Mouse (Mus musculus): ENCODE measurements around the gene Tdp2. TPM values are rescaled to one million over a fixed set of nuclear protein-coding genes. Genes with fewer than 3 reads are reported as not detected.

The Tdp2 gene
- total RNA-seq, 1 experiment from 2014 or later = 80.8 TPM

DNA sequence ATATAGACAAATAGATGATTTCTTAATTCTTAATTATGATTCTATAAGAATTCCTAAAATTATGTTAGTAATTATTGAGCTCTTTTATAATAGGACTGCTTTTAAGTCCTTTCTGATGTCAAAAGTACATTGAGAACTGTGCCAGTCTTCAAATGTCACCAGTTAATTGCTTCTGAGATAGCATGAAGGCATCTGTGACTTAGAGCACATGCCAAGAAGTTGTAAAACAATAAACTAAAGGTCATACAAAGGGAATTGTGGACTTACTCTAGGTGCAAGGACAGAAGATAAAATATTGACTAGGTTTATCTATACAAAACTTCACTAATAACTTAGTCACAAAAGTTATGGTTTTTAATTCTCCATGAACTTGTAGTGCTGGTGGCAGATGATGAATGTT lies 27.6 kb downstream of the Tdp2 start:
- no peak for ATAC-seq (replicated peaks in 1 of 2; ENCODE audit: insufficient read depth in 1 of 2, low FRiP score in 2 of 2, low TSS enrichment in 1 of 2, low read depth in 1 of 2, poor library complexity in 2 of 2, severe bottlenecking in 2 of 2)

DNA sequence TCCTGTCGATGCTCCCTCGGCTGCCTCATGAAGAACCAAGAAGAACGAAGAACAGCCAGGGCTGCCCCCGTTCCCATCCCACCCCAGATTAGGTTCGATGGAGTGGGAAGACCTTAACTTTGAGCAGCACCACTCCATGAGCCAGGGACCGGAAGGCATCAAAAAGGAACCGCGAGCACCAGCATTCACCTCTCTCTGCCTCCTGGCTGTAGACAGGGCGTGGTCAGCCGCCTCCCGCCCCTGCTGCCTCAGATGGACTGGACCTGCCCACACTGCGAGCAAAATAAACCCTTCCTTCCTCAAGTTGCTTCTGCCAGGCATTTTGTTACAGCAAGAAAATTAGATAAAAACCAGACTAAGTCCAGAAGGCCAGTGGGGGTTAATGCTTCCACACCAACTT lies 29.6 kb downstream of the Tdp2 start:
- no peak for ATAC-seq (replicated peaks in 1 of 2; ENCODE audit: insufficient read depth in 1 of 2, low FRiP score in 2 of 2, low TSS enrichment in 1 of 2, low read depth in 1 of 2, poor library complexity in 2 of 2, severe bottlenecking in 2 of 2)

DNA sequence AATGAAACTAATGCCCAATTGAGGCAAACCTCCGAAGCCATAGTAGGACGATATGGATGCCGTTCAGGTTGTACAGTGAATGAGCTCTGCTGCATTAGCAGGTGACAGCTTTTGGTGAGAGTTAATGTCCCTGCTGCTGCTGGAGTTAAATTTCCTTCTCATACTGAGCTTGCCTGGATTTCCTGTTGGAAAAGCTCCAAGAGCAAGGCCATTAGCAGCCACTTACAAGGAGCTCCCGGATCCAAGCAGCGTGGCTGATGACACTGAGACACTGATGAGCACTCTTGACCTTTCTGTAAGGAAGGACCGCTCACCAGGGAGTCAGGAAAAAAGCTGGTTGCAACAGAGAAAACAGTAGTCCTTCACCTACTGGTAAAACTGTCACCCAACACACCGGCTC lies 30.5 kb downstream of the Tdp2 start:
- ATAC-seq (replicated peaks in 1 of 2; ENCODE audit: insufficient read depth in 1 of 2, low FRiP score in 2 of 2, low TSS enrichment in 1 of 2, low read depth in 1 of 2, poor library complexity in 2 of 2, severe bottlenecking in 2 of 2) = no peak

DNA sequence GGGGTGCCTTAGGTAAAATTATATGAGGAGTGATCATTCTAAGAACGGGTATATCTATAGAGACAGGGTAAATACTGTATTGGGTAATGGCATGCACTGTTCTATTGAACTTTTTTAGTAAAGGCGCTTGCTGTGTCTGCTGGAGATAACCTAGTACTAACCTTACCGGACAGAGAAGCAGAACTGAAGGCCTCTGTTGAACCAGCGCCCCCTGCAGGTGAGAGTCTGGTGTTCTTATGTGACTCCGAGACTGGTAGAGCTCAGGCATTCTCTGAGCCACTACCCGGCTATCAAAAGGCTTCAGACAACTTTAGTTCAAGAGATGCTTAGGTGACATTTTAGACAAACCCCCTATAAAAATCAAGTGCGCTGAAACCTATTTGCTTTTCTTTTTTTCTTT lies 31.0 kb downstream of the Tdp2 start:
- ATAC-seq (replicated peaks in 1 of 2; ENCODE audit: insufficient read depth in 1 of 2, low FRiP score in 2 of 2, low TSS enrichment in 1 of 2, low read depth in 1 of 2, poor library complexity in 2 of 2, severe bottlenecking in 2 of 2) = peak in 1 of 2 experiments; percentile 42; a peak in 1 of 4 replicates

DNA sequence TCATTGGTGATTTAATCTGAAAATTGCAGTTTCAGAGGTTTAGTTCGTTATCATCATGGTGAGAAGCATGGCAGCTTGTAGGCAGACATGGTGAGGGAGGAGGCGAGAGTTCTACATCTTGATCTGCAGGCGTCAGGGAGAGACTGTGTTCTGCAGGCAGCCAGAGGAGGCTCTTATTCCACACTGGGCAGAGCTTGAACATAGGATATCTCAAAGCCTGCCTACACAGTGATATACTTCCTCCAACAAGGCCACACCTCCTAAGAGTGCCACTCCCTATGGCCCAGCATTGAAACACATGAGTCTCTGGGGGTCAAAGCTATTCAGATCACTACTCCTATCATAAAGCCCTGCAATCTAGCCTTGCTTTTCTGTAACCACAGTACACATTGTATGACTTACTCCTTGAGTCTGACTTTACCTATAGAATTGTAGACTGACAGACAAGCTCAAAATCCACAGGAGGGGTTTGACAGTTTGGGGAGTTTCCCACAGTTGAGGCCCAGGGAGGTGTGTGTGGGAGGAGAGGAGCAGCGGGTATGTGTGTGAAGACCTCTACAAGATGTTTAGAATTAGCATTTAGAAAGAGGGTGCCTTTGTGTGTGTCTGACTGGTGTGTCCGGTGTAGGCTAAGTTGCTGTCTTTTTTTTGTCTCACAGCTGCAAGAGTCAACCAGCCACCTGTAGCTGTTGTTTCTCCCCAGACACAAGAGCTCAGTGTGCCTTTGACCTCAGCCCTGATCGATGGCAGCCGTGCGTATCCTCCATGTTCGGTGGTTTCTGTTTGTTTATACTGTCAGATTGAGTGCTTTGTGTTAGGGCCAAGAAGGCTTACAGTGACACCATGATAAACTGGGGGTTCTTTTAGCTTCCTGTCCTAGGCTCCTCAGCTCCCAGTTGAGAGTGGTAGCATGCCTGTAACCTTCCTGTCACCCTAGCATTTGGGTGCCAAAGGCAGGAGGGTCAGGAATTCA lies 35.2 kb downstream of the Tdp2 start:
- ATAC-seq (replicated peaks in 1 of 2; ENCODE audit: insufficient read depth in 1 of 2, low FRiP score in 2 of 2, low TSS enrichment in 1 of 2, low read depth in 1 of 2, poor library complexity in 2 of 2, severe bottlenecking in 2 of 2) = no peak

DNA sequence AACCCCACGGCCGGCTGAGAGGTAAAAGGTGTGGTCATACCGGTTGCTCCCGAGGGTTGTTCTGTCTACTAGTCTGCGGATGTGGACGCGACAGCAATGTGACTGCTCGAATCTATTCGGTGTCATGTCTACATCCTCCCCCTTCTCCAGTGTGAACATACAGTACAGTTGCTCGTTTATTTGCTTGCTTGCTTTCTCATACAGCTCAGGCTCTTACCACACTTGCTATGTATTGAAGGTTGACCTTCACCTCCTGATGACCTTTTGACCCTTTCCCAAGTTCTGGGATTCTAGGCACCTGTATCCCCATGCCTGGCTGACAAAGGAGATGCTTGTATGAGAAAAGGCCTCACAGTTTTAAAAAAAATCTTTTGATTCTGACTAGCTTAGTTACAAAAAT lies 36.3 kb downstream of the Tdp2 start:
- no peak for ATAC-seq (replicated peaks in 1 of 2; ENCODE audit: insufficient read depth in 1 of 2, low FRiP score in 2 of 2, low TSS enrichment in 1 of 2, low read depth in 1 of 2, poor library complexity in 2 of 2, severe bottlenecking in 2 of 2)

DNA sequence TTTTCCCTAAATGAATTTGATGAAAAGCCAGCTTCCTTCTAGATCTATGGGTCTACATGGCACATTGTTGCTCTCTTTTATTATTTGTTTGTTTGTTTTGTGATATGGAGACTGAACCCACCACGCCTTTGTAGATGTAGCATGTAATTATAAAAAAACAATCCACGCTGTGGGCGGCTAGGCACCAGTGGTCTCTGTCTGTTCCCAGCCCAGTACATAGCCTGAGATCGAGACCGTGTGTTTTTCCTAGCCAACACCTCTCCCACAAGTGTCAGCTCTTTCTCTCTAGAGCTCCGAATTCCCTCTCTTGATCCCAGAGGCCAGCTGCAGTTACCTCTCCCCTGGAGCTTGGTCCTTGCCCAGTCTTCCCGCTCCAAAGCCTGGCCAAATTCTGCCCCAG lies 36.8 kb downstream of the Tdp2 start:
- ATAC-seq (replicated peaks in 1 of 2; ENCODE audit: insufficient read depth in 1 of 2, low FRiP score in 2 of 2, low TSS enrichment in 1 of 2, low read depth in 1 of 2, poor library complexity in 2 of 2, severe bottlenecking in 2 of 2) = no peak

DNA sequence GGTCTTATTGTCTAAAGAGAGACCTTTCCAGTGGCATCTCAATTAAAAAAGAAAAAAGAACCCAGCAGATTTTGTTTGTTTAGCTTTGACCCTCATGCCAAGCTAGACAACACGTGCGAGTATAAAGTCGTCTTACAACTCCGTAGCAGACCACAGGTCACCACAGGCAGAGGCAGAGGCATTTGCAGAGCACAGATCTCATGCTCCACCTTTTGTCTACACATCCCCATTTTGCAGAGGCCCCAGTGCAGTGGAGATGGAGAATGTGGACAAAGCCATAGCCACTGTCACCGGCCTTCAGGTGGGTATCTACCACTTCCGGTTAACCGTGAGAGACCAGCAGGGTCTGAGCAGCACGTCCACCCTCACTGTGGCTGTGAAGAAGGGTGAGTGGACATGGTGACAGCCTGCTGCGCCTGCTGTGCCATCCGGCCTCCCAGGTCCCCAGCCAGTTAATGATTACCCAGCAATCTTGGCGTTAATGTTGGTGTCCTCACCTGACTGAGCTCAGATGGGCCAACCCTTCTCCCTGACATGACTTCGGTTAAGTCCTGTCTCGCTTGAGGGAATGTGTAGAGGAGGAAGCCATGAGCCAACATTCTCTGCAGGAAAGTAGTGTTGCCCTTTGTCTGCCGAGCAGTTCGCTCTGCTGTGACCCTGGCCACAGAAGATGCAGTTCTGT lies 48.0 kb downstream of the Tdp2 start:
- no peak for ATAC-seq (replicated peaks in 1 of 2; ENCODE audit: insufficient read depth in 1 of 2, low FRiP score in 2 of 2, low TSS enrichment in 1 of 2, low read depth in 1 of 2, poor library complexity in 2 of 2, severe bottlenecking in 2 of 2)

DNA sequence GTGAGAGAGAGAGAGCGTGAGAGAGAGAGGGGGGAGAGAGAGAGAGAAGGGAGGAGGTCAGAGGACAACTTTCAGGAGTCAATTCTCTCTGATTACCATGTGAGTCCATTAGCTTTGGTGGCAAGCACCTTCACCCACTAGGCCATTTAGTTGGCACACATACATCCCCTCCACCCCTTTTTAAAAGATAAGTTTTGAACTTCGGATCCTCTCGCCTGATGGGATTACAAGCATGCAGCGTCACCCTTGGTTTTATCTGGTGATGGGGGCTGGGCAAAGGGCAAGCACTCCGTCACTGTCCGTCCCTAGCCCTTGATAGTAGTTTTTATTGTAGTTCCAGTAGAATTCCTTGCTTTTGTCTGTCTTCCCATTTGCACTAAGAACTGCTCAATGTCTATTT lies 48.7 kb downstream of the Tdp2 start:
- ATAC-seq (replicated peaks in 1 of 2; ENCODE audit: insufficient read depth in 1 of 2, low FRiP score in 2 of 2, low TSS enrichment in 1 of 2, low read depth in 1 of 2, poor library complexity in 2 of 2, severe bottlenecking in 2 of 2) = no peak

DNA sequence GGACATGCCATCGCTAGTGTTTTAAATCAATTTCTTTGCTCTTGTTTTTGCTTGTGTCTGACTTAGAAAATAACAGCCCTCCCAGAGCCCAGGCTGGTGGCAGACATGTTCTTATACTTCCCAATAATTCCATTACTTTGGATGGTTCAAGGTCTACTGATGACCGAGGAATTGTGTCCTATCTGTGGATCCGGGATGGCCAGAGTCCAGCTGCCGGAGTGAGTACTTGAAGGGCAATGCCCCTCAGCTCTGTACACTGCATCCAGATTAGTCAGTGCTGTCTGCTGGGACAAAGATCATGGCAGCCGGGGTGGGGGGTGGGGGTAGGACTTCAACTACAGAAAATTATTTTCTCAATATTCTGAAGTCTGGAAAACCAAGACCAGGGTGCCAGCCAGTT lies 49.2 kb downstream of the Tdp2 start:
- ATAC-seq (replicated peaks in 1 of 2; ENCODE audit: insufficient read depth in 1 of 2, low FRiP score in 2 of 2, low TSS enrichment in 1 of 2, low read depth in 1 of 2, poor library complexity in 2 of 2, severe bottlenecking in 2 of 2) = no peak

DNA sequence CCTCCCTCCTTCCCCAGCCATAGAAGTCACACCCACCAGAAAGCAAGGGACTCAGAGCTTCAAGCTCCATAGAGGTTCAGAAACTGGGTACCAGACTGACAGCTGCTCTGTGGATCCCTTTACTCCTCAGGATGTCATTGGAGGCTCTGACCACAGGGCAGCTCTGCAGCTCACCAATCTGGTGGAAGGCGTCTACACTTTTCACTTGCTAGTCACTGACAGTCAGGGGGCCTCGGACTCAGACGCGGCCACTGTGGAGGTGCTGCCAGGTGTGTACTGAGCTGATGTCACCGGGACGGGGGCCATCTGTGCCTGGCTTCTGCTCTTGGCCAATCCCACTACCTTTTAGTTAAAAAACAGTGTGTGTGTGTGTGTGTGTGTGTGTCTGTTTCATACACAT lies 50.9 kb downstream of the Tdp2 start:
- no peak for ATAC-seq (replicated peaks in 1 of 2; ENCODE audit: insufficient read depth in 1 of 2, low FRiP score in 2 of 2, low TSS enrichment in 1 of 2, low read depth in 1 of 2, poor library complexity in 2 of 2, severe bottlenecking in 2 of 2)

DNA sequence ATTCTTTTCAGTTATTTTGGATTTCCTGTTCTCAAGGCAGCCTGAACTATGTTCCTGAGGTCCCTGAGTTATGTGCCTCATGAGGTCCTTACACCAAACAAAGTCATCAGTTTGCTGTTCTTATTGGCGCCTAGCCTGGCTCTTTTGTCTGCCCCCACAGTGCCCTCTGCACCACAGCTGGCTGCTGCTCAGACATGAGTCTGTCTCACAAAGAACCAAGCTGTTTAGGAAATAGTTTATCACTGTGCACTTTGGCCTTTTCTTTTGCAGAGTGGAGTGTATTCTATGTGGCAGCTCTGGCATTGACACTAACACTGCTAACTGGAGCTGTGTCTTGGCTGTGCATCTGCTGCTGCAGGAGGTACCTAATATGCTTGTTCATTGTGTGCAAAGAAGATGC lies 58.1 kb downstream of the Tdp2 start:
- no peak for ATAC-seq (replicated peaks in 1 of 2; ENCODE audit: insufficient read depth in 1 of 2, low FRiP score in 2 of 2, low TSS enrichment in 1 of 2, low read depth in 1 of 2, poor library complexity in 2 of 2, severe bottlenecking in 2 of 2)

Other genes starting within 250 kb of the Tdp2 start
- 72.0 and 117 TPM in 2 replicates for gene Ripor2, start 249.5 kb upstream of the Tdp2 start, total RNA-seq (2017)
- gene Armh2, start 90.4 kb upstream of the Tdp2 start, total RNA-seq (2017) = not detected in 2 replicates
- gene Gmnn, start 69.8 kb upstream of the Tdp2 start, total RNA-seq (2017) = 121 and 161 TPM in 2 replicates
- gene BC005537, start 30.0 kb upstream of the Tdp2 start, total RNA-seq (2017) = 54.6 and 63.5 TPM in 2 replicates
- 41.8 and 85.7 TPM in 2 replicates for gene Acot13, start 139 bp upstream of the Tdp2 start, total RNA-seq (2017)
- gene D130043K22Rik, start 13.5 kb downstream of the Tdp2 start, total RNA-seq (2017) = not detected in 2 replicates
- gene Aldh5a1, start 106.0 kb downstream of the Tdp2 start, total RNA-seq (2017) = 1.3 and 5.2 TPM in 2 replicates
- 0.19 and 0.50 TPM in 2 replicates for gene Gpld1, start 111.5 kb downstream of the Tdp2 start, total RNA-seq (2017)
- 8.3 and 14.2 TPM in 2 replicates for gene Mrs2, start 188.7 kb downstream of the Tdp2 start, total RNA-seq (2017)
- not detected in 2 replicates for gene Dcdc2a, start 224.3 kb downstream of the Tdp2 start, total RNA-seq (2017)

Data from hematopoietic stem cell, adult 5-6 weeks (primary cell).